Mouse (Mus musculus) liver, embryonic 11.5 days (tissue): ENCODE results near the gene Maml2. TPM values are rescaled to one million over a fixed set of nuclear protein-coding genes. Genes with fewer than 3 reads are reported as not detected.

ENCODE experiments used
- ATAC-seq: fragments of 200-750 bp; cut with Nextera tagmentation; replicated peaks from 2 replicates; pipeline ENCODE4 v1.8.0; 2017; ENCODE audit warnings: moderate number of reproducible peaks, mild to moderate bottlenecking, moderate TSS enrichment, moderate library complexity; ENCODE audit not compliant: low FRiP score
- DNase-seq: peaks from one replicate; pipeline ENCODE4 v3.0.0-alpha.2; 2017; ENCODE audit warnings: low spot score
- H3K27ac ChIP-seq: fragments of 300-500 bp; sonication (generic); 2 replicates; pipeline ENCODE4 v1.5.1; 2014; ENCODE audit warnings: mild to moderate bottlenecking, low read depth, low read length, control low read depth
- H3K27me3 ChIP-seq: fragments of 300-500 bp; sonication (generic); replicated peaks from 2 replicates; pipeline ENCODE4 v1.6.1; 2014; ENCODE audit warnings: low read length, mixed read lengths; ENCODE audit not compliant: control insufficient read depth, insufficient read depth
- H3K36me3 ChIP-seq: fragments of 300-500 bp; sonication (generic); 2 replicates; pipeline ENCODE4 v1.6.1; 2014; ENCODE audit warnings: mild to moderate bottlenecking, low read length, moderate library complexity, mixed read lengths; ENCODE audit not compliant: control insufficient read depth, insufficient read depth
- H3K4me1 ChIP-seq: fragments of 300-500 bp; sonication (generic); replicated peaks from 2 replicates; pipeline ENCODE4 v1.6.1; 2014; ENCODE audit warnings: low read length, mixed read lengths; ENCODE audit not compliant: control insufficient read depth, insufficient read depth
- H3K4me2 ChIP-seq: fragments of 300-500 bp; sonication (generic); 2 replicates; pipeline ENCODE4 v1.6.1; 2014; ENCODE audit warnings: mild to moderate bottlenecking, control low read depth, moderate library complexity
- H3K4me3 ChIP-seq: fragments of 300-500 bp; sonication (generic); 2 replicates; pipeline ENCODE4 v1.5.1; 2014; ENCODE audit warnings: low read depth, low read length, control low read depth
- H3K9ac ChIP-seq: fragments of 300-500 bp; sonication (generic); 2 replicates; pipeline ENCODE4 v1.6.1; 2014; ENCODE audit warnings: low read depth, low read length, control low read depth
- H3K9me3 ChIP-seq: fragments of 300-500 bp; sonication (generic); 2 replicates; pipeline ENCODE4 v1.6.1; 2016; ENCODE audit warnings: low read length, inconsistent platforms, mixed read lengths; ENCODE audit not compliant: control insufficient read depth
- WGBS: fragments of 180-500 bp; shearing (Covaris S2); extraction: QIAGEN DNeasy Blood & Tissue Kit; methylation state at CpG from one replicate; pipeline ENCODE4 v1.1.7; 2014; 5-methylcytosine and 5-hydroxymethylcytosine counted together
- polyA plus RNA-seq: library from polyadenylated mRNA; unstranded; fragments of >200 nt; fragmentation: Nextera tagmentation; extraction: Ambion mirVana; gene quantifications from 2 replicates; pipeline ENCODE4 v1.2.1, GENCODE M21; 2014

The Maml2 gene
- polyA plus RNA-seq, 1 experiment from 2014 or later = 3.4 TPM

DNA sequence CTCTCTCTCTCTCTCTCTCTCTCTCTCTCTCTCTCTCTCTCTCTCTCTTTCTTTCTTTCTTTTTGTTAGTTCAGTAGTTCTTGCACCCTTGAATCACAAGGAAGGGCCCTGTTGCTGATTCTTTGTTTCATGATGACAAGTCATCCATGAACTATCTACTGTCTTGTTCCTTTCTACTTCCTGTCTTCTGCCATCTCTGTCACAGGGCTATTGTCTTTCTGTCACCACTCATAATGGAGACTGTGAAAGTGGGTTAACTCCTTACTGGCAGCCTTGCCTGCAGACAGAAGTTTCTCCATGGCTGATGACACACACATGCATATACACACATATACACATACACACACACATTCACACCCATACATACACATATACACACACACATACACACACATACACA, 216.7 kb downstream of the Maml2 start:
- Histone ChIP-seq H3K9ac (no peak overlapping the region), H3K27me3 (no peaks in the 10 kb centered on the region), H3K4me3 (no peak overlapping the region), H3K9me3 (no peaks in the 10 kb centered on the region), H3K4me2 (no peak overlapping the region), H3K36me3 (no peaks in the 10 kb centered on the region), H3K27ac (no peak overlapping the region), H3K4me1 (peaks cover 4% of the 10 kb centered on the region; the same call in 1 of the 2 replicates)
- DNase-seq (no peak), ATAC-seq (no peak)

DNA sequence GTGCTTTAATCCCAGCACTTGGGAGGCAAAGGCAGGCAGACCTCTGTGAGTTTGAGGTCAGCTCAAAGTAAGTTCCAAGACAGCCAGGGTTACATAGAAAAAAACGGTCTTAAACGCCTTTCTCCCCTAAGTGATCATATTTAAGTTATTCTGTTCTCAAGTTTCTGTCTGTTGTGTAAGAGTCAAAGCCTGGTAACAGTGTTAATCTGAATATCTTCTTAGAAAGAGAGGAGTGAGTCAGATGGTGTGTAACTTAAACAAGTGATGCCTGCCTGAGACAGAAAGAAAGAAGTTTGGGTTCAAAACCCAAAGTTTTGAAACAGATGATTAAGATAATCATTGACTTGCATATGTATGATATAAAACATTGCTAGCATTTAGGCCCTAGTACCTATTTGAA, 218.2 kb downstream of the Maml2 start:
- no peak overlapping the region for H3K27ac ChIP-seq
- no peak for ATAC-seq

DNA sequence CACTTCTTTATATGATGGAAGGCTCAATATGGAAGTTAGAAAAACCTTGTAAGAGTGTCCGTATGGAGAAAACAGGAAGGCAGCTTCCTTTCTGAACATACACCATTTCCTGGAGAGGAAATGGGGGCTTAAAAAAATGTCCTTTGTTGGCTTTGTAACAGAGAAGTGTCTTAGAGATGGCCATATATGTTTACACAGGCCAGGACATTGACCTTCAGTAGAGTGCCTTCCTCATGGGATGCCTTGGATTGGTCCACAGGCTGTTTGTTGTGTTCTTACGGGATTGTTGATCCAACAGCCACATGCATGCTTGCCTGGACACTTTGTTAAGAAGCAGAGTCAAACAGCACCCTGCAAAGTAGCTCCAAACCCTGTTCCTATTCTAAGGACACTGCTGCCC, 220.3 kb downstream of the Maml2 start:
- Histone ChIP-seq H3K9me3 (no peaks in the 10 kb centered on the region), H3K27ac (no peak overlapping the region; the same call in 1 of the 2 replicates), H3K9ac (no peak overlapping the region), H3K4me3 (no peak overlapping the region), H3K4me2 (no peak overlapping the region), H3K27me3 (no peaks in the 10 kb centered on the region), H3K36me3 (no peaks in the 10 kb centered on the region), H3K4me1 (peaks cover 4% of the 10 kb centered on the region; the same call in 1 of the 2 replicates)
- no peak for DNase-seq
- ATAC-seq = no peak
- WGBS = 57% methylated on average over 2 of the region's 2 CpGs

More for the DNA sequence above, 218.2 kb downstream of the Maml2 start:
- Histone ChIP-seq H3K4me3 (no peak overlapping the region), H3K4me1 (peaks cover 4% of the 10 kb centered on the region; the same call in 1 of the 2 replicates), H3K36me3 (no peaks in the 10 kb centered on the region), H3K9ac (no peak overlapping the region), H3K27me3 (no peaks in the 10 kb centered on the region), H3K9me3 (no peaks in the 10 kb centered on the region), H3K4me2 (no peak overlapping the region)
- 75% methylated on average over 2 of the region's 2 CpGs for WGBS
- DNase-seq = no peak

DNA sequence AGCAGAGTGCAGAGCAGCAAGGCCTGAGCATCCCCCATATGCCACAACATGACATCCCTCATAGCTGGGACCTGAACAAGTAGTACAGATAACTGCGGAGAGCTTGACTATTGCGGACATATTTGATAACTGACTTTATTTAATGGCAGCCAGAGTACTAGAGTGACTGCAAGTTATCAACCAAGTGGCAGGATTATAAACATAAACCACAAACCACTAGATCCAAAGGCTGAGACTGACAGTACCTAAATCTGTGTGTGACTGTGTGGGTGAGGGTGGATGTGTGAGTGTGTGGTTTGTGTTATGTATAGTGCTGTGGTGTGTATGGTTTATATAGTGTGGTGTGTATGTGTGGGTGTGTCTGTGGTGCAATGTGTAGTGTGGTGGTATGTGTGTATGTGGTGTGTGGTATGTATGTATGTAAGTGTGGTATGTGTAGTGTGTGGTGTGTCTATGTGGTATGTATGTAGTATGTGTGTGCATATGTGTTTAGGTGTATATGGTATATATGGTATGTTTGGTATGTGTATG, 220.7 kb downstream of the Maml2 start:
- Histone ChIP-seq H3K27me3 (no peaks in the 10 kb centered on the region), H3K27ac (no peak overlapping the region; the same call in 1 of the 2 replicates)

DNA sequence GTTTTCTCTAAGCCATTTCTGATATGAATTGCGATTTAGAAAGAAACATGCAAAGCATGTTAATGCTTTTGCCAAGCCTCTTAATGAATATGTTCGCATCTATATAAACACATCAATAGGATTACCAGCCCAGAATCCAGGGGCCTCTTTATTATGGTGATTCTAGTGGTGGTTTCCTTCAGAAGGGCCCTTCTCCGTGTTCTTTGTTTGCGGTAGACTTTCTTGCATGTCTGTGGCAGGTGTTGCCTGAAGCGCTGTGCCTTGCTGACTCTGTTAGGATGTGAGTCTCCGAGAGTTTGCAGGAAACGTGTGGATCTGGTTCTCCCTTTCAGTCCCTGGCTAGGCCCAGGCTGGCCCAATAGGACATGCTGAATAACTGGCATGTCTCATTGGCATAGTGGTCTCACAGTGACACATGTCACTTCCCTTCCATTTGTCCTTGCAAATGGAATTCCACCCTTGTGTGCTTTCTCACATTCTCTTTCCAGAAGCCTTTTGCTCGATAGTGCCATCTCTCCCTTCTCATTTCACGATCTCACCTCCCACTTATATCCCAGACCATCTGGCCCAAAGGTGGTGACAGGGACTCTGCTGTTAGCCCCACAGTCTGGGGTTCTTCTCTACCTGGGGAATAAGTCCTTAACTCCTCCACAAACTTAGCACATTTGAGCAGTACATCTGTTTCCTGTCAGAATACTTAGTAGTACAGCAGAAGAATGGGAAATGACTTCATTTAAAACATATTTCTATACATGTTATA, 224.5 kb downstream of the Maml2 start:
- DNase-seq (no peak), ATAC-seq (no peak)
- H3K4me1 ChIP-seq = peaks cover 7% of the 10 kb centered on the region
- no peaks in the 10 kb centered on the region for H3K27me3 ChIP-seq
- no peaks in the 10 kb centered on the region for H3K9me3 ChIP-seq
- H3K4me3 ChIP-seq = no peak overlapping the region
- H3K36me3 ChIP-seq = no peaks in the 10 kb centered on the region
- 74% methylated on average over 9 of the region's 9 CpGs for WGBS
- H3K9ac ChIP-seq = no peak overlapping the region
- no peak overlapping the region for H3K27ac ChIP-seq
- no peak overlapping the region for H3K4me2 ChIP-seq

More for the DNA sequence above, 220.7 kb downstream of the Maml2 start:
- no peaks in the 10 kb centered on the region for H3K9me3 ChIP-seq
- ATAC-seq = no peak
- 46% methylated on average over 2 of the region's 2 CpGs for WGBS
- H3K4me1 ChIP-seq = peaks cover 4% of the 10 kb centered on the region; the same call in 1 of the 2 replicates
- no peak overlapping the region for H3K9ac ChIP-seq
- no peak overlapping the region for H3K4me3 ChIP-seq
- no peak overlapping the region for H3K4me2 ChIP-seq
- no peaks in the 10 kb centered on the region for H3K36me3 ChIP-seq
- DNase-seq = no peak

DNA sequence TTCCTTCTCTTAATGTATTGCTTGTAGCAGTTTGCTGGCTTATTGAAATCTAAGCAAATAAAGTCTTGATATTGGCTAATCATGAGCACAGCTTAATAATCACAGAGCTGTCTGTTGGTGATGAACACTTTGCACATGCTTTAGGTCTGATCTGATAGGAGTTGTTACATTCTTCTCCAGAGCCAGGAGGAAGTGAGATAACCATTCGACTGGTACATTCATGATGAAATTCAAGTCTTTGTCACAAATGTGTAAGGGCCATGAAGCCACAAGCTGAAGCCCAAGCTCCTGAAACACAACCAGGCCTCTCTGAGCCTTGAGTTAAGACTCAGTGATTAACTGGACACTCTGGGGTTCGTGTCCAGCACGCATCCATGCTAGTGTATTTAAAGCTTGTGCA, 225.3 kb downstream of the Maml2 start:
- DNase-seq (no peak), ATAC-seq (no peak)
- 59% methylated on average over 3 of the region's 3 CpGs for WGBS
- no peaks in the 10 kb centered on the region for H3K9me3 ChIP-seq
- no peak overlapping the region for H3K9ac ChIP-seq
- no peaks in the 10 kb centered on the region for H3K36me3 ChIP-seq
- H3K4me2 ChIP-seq = no peak overlapping the region
- H3K27me3 ChIP-seq = no peaks in the 10 kb centered on the region
- H3K27ac ChIP-seq = no peak overlapping the region
- H3K4me3 ChIP-seq = no peak overlapping the region
- H3K4me1 ChIP-seq = peaks cover 7% of the 10 kb centered on the region

DNA sequence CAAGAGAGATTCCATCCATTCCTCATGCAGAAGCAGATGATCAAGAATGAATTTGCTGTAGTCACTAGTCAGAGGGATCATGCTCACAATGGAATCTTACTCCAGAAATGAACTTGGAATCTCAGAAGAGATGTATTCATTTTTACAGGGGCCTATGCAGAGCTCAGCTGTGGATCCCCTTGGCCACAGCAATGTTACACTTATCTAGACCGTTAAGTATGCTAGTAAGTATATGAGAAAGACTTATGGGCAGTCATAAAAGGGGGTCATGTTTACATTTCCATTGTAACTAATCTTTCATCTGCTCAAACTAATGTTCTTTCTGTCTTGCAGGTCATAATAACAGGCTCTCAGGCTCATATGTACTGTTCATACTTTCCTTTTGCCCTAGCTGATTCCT, 227.3 kb downstream of the Maml2 start:
- no peak for DNase-seq
- H3K4me1 ChIP-seq = peaks cover 3% of the 10 kb centered on the region; the same call in 1 of the 2 replicates
- WGBS = 74% methylated on average over 1 of the region's 1 CpGs
- ATAC-seq = no peak
- H3K9ac ChIP-seq = no peak overlapping the region
- no peak overlapping the region for H3K4me2 ChIP-seq
- no peaks in the 10 kb centered on the region for H3K27me3 ChIP-seq
- no peak overlapping the region for H3K27ac ChIP-seq
- H3K4me3 ChIP-seq = no peak overlapping the region
- no peaks in the 10 kb centered on the region for H3K9me3 ChIP-seq
- no peaks in the 10 kb centered on the region for H3K36me3 ChIP-seq

DNA sequence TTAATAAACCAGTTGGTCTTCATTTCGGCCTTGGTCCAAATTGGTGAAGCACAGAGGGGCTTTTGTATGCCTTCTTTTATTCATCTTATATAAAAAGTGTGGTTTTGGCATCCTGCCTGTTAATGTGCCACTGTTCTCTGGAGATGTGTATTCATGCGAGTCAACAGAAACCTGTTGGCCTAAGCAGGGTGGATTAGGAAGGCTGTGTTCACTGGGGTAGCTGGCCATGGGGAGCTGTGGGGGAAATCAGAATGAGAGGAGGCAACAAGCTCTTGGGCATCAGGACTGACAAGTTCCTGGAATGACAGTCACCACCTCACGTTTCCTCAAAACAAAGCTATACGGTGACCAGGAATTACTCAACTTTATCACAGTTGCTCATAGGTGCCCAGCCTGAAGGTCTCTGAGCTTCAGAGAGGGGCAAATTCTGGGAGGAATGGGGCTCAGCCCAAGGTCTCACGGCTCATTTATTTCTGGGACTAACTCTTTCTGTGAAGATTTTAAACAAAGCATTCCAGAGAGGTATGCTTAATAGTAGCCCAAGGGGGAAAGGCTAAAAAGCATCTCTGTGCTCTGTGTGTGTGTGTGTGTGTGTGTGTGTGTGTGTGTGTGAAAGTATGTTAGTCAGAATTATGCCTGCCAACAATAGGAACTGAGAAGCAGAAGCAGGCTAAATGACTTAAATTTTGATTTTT, 228.0 kb downstream of the Maml2 start:
- 69% methylated on average over 5 of the region's 5 CpGs for WGBS
- Histone ChIP-seq H3K27me3 (no peaks in the 10 kb centered on the region), H3K4me1 (peaks cover 3% of the 10 kb centered on the region; the same call in 1 of the 2 replicates), H3K36me3 (no peaks in the 10 kb centered on the region), H3K9ac (no peak overlapping the region), H3K9me3 (no peaks in the 10 kb centered on the region), H3K4me2 (no peak overlapping the region), H3K4me3 (no peak overlapping the region), H3K27ac (no peak overlapping the region)
- ATAC-seq (no peak), DNase-seq (no peak)
